Mouse (Mus musculus): ENCODE measurements at regions not wholly inside any gene's neighbourhood (a gene's known extent, or its start where the extent isn't known, plus 50 kb on each side); places are given as distances from the start of the nearest gene placed in this dataset.
A peak's percentile ranks its signal among the peaks of the same experiment; 100 is the strongest.

- DNase-seq (ENCODE audit: low spot score) = no peak
Observed at GRCm38 (mm10) chr4:33795461-33795860, 128.9 kb upstream of the Cnr1 start.

GRCm38 (mm10) chr4:33797964-33798363, 126.4 kb upstream of the Cnr1 start:
- DNase-seq (ENCODE audit: low spot score) = no peak

- no peak for DNase-seq (ENCODE audit: low spot score)
Observed at GRCm38 (mm10) chr4:33798654-33799053, 125.7 kb upstream of the Cnr1 start.

- no peak for DNase-seq (ENCODE audit: low spot score)
Observed at GRCm38 (mm10) chr4:33799110-33799509, 125.3 kb upstream of the Cnr1 start.

GRCm38 (mm10) chr4:33799831-33800230, 124.6 kb upstream of the Cnr1 start:
- DNase-seq (ENCODE audit: low spot score) = no peak

- no peak for DNase-seq (ENCODE audit: low spot score)
Observed at GRCm38 (mm10) chr4:33812338-33812737, 112.1 kb upstream of the Cnr1 start.

GRCm38 (mm10) chr4:33823850-33824249, 100.5 kb upstream of the Cnr1 start:
- peak; percentile 52 for DNase-seq (ENCODE audit: low spot score)

- DNase-seq (ENCODE audit: low spot score) = no peak
Observed at GRCm38 (mm10) chr4:33833134-33833533, 91.3 kb upstream of the Cnr1 start.

- no peak for DNase-seq (ENCODE audit: low spot score)
Observed at GRCm38 (mm10) chr4:33838436-33838835, 86.0 kb upstream of the Cnr1 start.

GRCm38 (mm10) chr4:33840119-33840518, 84.3 kb upstream of the Cnr1 start:
- no peak for DNase-seq (ENCODE audit: low spot score)

GRCm38 (mm10) chr4:33845611-33846395, 78.6 kb upstream of the Cnr1 start:
- peak; percentile 7 for DNase-seq (ENCODE audit: low spot score)

- no peak for DNase-seq (ENCODE audit: low spot score)
Observed at GRCm38 (mm10) chr4:33850249-33850648, 74.1 kb upstream of the Cnr1 start.

- DNase-seq (ENCODE audit: low spot score) = no peak
Observed at GRCm38 (mm10) chr4:33852294-33852693, 72.1 kb upstream of the Cnr1 start.

GRCm38 (mm10) chr4:33855112-33855511, 69.3 kb upstream of the Cnr1 start:
- DNase-seq (ENCODE audit: low spot score) = no peak

- DNase-seq (ENCODE audit: low spot score) = no peak
Observed at GRCm38 (mm10) chr4:33867126-33867525, 57.3 kb upstream of the Cnr1 start.

GRCm38 (mm10) chr4:33869317-33869716, 55.1 kb upstream of the Cnr1 start:
- DNase-seq (ENCODE audit: low spot score) = peak; percentile 43
